Mouse (Mus musculus) limb, embryonic 14.5 days (tissue): Measurements from ENCODE around the gene Prkaa2. TPM values are rescaled to one million over a fixed set of nuclear protein-coding genes. Genes with fewer than 3 reads are reported as not detected.

Source experiments
- ATAC-seq: fragments of 200-750 bp; cut with Nextera tagmentation; 2 replicates; pipeline ENCODE4 v1.8.0; 2017; ENCODE audit warnings: low read depth, moderate number of reproducible peaks, moderate TSS enrichment; ENCODE audit not compliant: low FRiP score
- DNase-seq: peaks from one replicate; pipeline ENCODE4 v3.0.0-alpha.2; 2015; ENCODE audit warnings: low spot score
- H3K27ac ChIP-seq: fragments of 300-500 bp; sonication (generic); replicated peaks from 2 replicates; pipeline ENCODE4 v1.5.1; 2014; ENCODE audit warnings: low read depth, mild to moderate bottlenecking, low read length, moderate library complexity, mixed read lengths
- H3K27me3 ChIP-seq: fragments of 300-500 bp; sonication (generic); 2 replicates; pipeline ENCODE4 v1.6.1; 2014; ENCODE audit warnings: low read length, mixed read lengths; ENCODE audit not compliant: control insufficient read depth, insufficient read depth
- H3K36me3 ChIP-seq: fragments of 300-500 bp; sonication (generic); 2 replicates; pipeline ENCODE4 v1.6.1; 2014; ENCODE audit warnings: mild to moderate bottlenecking, low read length, moderate library complexity, mixed read lengths; ENCODE audit not compliant: control insufficient read depth, insufficient read depth
- H3K4me1 ChIP-seq: fragments of 300-500 bp; sonication (generic); 2 replicates; pipeline ENCODE4 v1.6.1; 2014; ENCODE audit warnings: antibody characterized with exemption, low read length, mixed read lengths; ENCODE audit not compliant: control insufficient read depth, insufficient read depth
- H3K4me2 ChIP-seq: fragments of 300-500 bp; sonication (generic); replicated peaks from 2 replicates; pipeline ENCODE4 v1.6.1; 2014; ENCODE audit warnings: low read depth, mild to moderate bottlenecking, low read length, moderate library complexity; ENCODE audit not compliant: severe bottlenecking
- H3K4me3 ChIP-seq: fragments of 300-500 bp; sonication (generic); replicated peaks from 2 replicates; pipeline ENCODE4 v1.5.1; 2014; ENCODE audit warnings: low read length
- H3K9ac ChIP-seq: fragments of 300-500 bp; sonication (generic); 2 replicates; pipeline ENCODE4 v1.6.1; 2014; ENCODE audit warnings: mild to moderate bottlenecking, low read depth, low read length, moderate library complexity; ENCODE audit not compliant: severe bottlenecking
- H3K9me3 ChIP-seq: fragments of 300-500 bp; sonication (generic); 2 replicates; pipeline ENCODE4 v1.6.1; 2016; ENCODE audit warnings: low read length; ENCODE audit not compliant: control insufficient read depth
- POLR2A ChIP-seq: fragments of 200-500 bp; IDR thresholded peaks from 2 replicates; pipeline ENCODE4 v1.8.0; 2012; ENCODE audit warnings: inconsistent platforms, mild to moderate bottlenecking, moderate library complexity, borderline replicate concordance; ENCODE audit not compliant: insufficient read depth, insufficient read length; ENCODE audit errors: extremely low read depth
- WGBS: fragments of 180-500 bp; shearing (Covaris S2); extraction: QIAGEN DNeasy Blood & Tissue Kit; methylation state at CpG from one replicate; pipeline ENCODE4 v1.1.7; 2014; 5-methylcytosine and 5-hydroxymethylcytosine counted together
- polyA plus RNA-seq, 2 experiments: library from polyadenylated mRNA; depleted of rRNA in 1 of 2; stranded (reverse) in 1 of 2; unstranded in 1 of 2; fragments of >200 nt; fragmentation: Nextera tagmentation in 1 of 2; extraction: Ambion mirVana in 1 of 2; gene quantifications; 2 replicates each; pipeline versions ENCODE4 v1.2.1 to v1.2.3; 2012 to 2014

Prkaa2 gene
- polyA plus RNA-seq, 2 experiments = 1.2 to 1.7 TPM

- H3K27ac ChIP-seq = no peak overlapping the region
- no peak overlapping the region for H3K4me3 ChIP-seq
- 80% methylated on average over 8 of the region's 8 CpGs for WGBS
- ATAC-seq (no peak), DNase-seq (no peak)
- no peak overlapping the region for H3K9ac ChIP-seq
- H3K27me3 ChIP-seq = no peaks in the 10 kb centered on the region
- no peaks in the 10 kb centered on the region for H3K4me1 ChIP-seq
- H3K4me2 ChIP-seq = no peak overlapping the region
- no peaks in the 10 kb centered on the region for H3K9me3 ChIP-seq
- H3K36me3 ChIP-seq = no peaks in the 10 kb centered on the region
- TF ChIP-seq POLR2A = no peak
These were observed 105.6 kb downstream of the Prkaa2 start for GRCm38 (mm10) chr4:105004135-105004534.

- Histone ChIP-seq H3K9me3 (no peaks in the 10 kb centered on the region), H3K4me1 (no peaks in the 10 kb centered on the region), H3K27me3 (no peaks in the 10 kb centered on the region), H3K9ac (no peak overlapping the region), H3K4me2 (no peak overlapping the region), H3K36me3 (no peaks in the 10 kb centered on the region), H3K27ac (no peak overlapping the region), H3K4me3 (no peak overlapping the region)
- WGBS = 80% methylated on average over 1 of the region's 1 CpGs
- ATAC-seq (no peak), DNase-seq (no peak)
- no peak for TF ChIP-seq POLR2A
These were observed 108.0 kb downstream of the Prkaa2 start for GRCm38 (mm10) chr4:105001736-105002135.

- H3K9me3 ChIP-seq = no peaks in the 10 kb centered on the region
- H3K4me1 ChIP-seq = no peaks in the 10 kb centered on the region
- DNase-seq = no peak
- TF ChIP-seq POLR2A = no peak
- WGBS = 76% methylated on average over 5 of the region's 5 CpGs
- no peaks in the 10 kb centered on the region for H3K36me3 ChIP-seq
- H3K4me3 ChIP-seq = no peak overlapping the region
- no peak overlapping the region for H3K9ac ChIP-seq
- no peak overlapping the region for H3K4me2 ChIP-seq
- no peak overlapping the region for H3K27ac ChIP-seq
- no peaks in the 10 kb centered on the region for H3K27me3 ChIP-seq
- ATAC-seq = no peak
These were observed 110.0 kb downstream of the Prkaa2 start for GRCm38 (mm10) chr4:104999702-105000101.

GRCm38 (mm10) chr4:104993140-104993874 lies 116.4 kb downstream of the Prkaa2 start:
- 89% methylated on average over 10 of the region's 10 CpGs for WGBS
- H3K4me1 ChIP-seq = no peaks in the 10 kb centered on the region
- no peaks in the 10 kb centered on the region for H3K27me3 ChIP-seq
- no peak overlapping the region for H3K4me2 ChIP-seq
- H3K4me3 ChIP-seq = no peak overlapping the region
- TF ChIP-seq POLR2A = no peak
- no peaks in the 10 kb centered on the region for H3K9me3 ChIP-seq
- no peaks in the 10 kb centered on the region for H3K36me3 ChIP-seq
- ATAC-seq (no peak), DNase-seq (peak; percentile 15)
- H3K27ac ChIP-seq = no peak overlapping the region
- no peak overlapping the region for H3K9ac ChIP-seq

- Histone ChIP-seq H3K4me3 (no peak overlapping the region), H3K4me1 (no peaks in the 10 kb centered on the region), H3K27me3 (no peaks in the 10 kb centered on the region), H3K9ac (no peak overlapping the region), H3K4me2 (no peak overlapping the region), H3K36me3 (no peaks in the 10 kb centered on the region), H3K27ac (no peak overlapping the region), H3K9me3 (no peaks in the 10 kb centered on the region)
- ATAC-seq = no peak
- TF ChIP-seq POLR2A = no peak
- no peak for DNase-seq
- WGBS = 82% methylated on average over 3 of the region's 3 CpGs
These were observed 117.4 kb downstream of the Prkaa2 start for GRCm38 (mm10) chr4:104992271-104992670.
